Mouse (Mus musculus) embryonic facial prominence, embryonic 14.5 days (tissue): ENCODE measurements at regions not wholly inside any gene's neighbourhood (a gene's known extent, or its start where the extent isn't known, plus 50 kb on each side); places are given as distances from the start of the nearest gene placed in this dataset.
A peak's percentile ranks its signal among the peaks of the same experiment; 100 is the strongest.

Source experiments
- ATAC-seq: fragments of 200-750 bp; cut with Nextera tagmentation; 2 replicates; pipeline ENCODE4 v1.8.0; 2017; ENCODE audit warnings: low read depth, moderate number of reproducible peaks, moderate TSS enrichment
- DNase-seq: peaks from one replicate; pipeline ENCODE4 v3.0.0-alpha.2; 2015; ENCODE audit warnings: low spot score
- H3K27ac ChIP-seq: fragments of 300-500 bp; sonication (generic); replicated peaks from 2 replicates; pipeline ENCODE4 v1.5.1; 2014; ENCODE audit warnings: low read depth, mild to moderate bottlenecking, low read length, moderate library complexity
- H3K27me3 ChIP-seq: fragments of 300-500 bp; sonication (generic); replicated peaks from 2 replicates; pipeline ENCODE4 v1.6.1; 2014; ENCODE audit warnings: low read length; ENCODE audit not compliant: control insufficient read depth, insufficient read depth
- H3K36me3 ChIP-seq: fragments of 300-500 bp; sonication (generic); 2 replicates; pipeline ENCODE4 v1.6.1; 2014; ENCODE audit warnings: low read length, mixed read lengths; ENCODE audit not compliant: control insufficient read depth, insufficient read depth
- H3K4me1 ChIP-seq: fragments of 300-500 bp; sonication (generic); 2 replicates; pipeline ENCODE4 v1.6.1; 2014; ENCODE audit warnings: antibody characterized with exemption, low read length; ENCODE audit not compliant: control insufficient read depth, insufficient read depth
- H3K4me2 ChIP-seq: fragments of 300-500 bp; sonication (generic); 2 replicates; pipeline ENCODE4 v1.6.1; 2014; ENCODE audit warnings: low read depth, mild to moderate bottlenecking, low read length, moderate library complexity, mixed read lengths
- H3K4me3 ChIP-seq: fragments of 300-500 bp; sonication (generic); 2 replicates; pipeline ENCODE4 v1.5.1; 2014; ENCODE audit warnings: low read depth, mild to moderate bottlenecking, low read length
- H3K9ac ChIP-seq: fragments of 300-500 bp; sonication (generic); 2 replicates; pipeline ENCODE4 v1.6.1; 2014; ENCODE audit warnings: low read depth, mild to moderate bottlenecking, low read length, moderate library complexity, mixed read lengths
- H3K9me3 ChIP-seq: fragments of 300-500 bp; sonication (generic); 2 replicates; pipeline ENCODE4 v1.6.1; 2016; ENCODE audit warnings: low read length; ENCODE audit not compliant: control insufficient read depth
- WGBS: fragments of 180-500 bp; shearing (Covaris S2); extraction: QIAGEN DNeasy Blood & Tissue Kit; methylation state at CpG from one replicate; pipeline ENCODE4 v1.1.7; 2014; 5-methylcytosine and 5-hydroxymethylcytosine counted together

- no peak for DNase-seq
- H3K4me1 ChIP-seq = peaks cover 7% of the 10 kb centered on the region; the same call in 1 of the 2 replicates
- no peak for ATAC-seq
- no peaks in the 10 kb centered on the region for H3K36me3 ChIP-seq
- no peaks in the 10 kb centered on the region for H3K27me3 ChIP-seq
- H3K4me2 ChIP-seq = no peak overlapping the region
- 90% methylated on average over 4 of the region's 4 CpGs for WGBS
- no peak overlapping the region for H3K9ac ChIP-seq
- H3K4me3 ChIP-seq = no peak overlapping the region
- no peaks in the 10 kb centered on the region for H3K9me3 ChIP-seq
- H3K27ac ChIP-seq = no peak overlapping the region
Observed at GRCm38 (mm10) chr11:24350839-24351238, 273.0 kb downstream of the Bcl11a start.

DNA sequence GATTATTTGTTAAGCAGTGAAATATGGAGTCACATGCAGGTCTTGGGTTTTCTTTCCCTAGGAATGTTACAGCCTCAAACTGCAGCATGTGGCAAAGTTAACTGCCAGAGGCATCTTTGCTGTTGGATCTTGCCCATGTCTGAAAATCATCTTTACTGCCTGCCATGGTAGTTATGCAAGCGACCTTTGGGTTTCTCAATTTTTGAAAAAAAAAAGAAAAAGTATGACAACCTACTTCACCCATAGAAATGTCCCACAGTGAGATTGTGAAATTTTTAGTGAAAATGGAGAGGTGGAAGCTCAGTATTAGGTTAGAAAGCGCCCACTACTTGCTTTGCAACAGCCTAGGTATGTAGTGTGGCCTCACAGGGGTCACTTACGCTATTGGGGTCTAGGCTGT, 274.2 kb downstream of the Bcl11a start:
- no peaks in the 10 kb centered on the region for H3K9me3 ChIP-seq
- peaks cover 5% of the 10 kb centered on the region; the same call in 1 of the 2 replicates for H3K4me1 ChIP-seq
- H3K27ac ChIP-seq = no peak overlapping the region
- H3K27me3 ChIP-seq = no peaks in the 10 kb centered on the region
- no peaks in the 10 kb centered on the region for H3K36me3 ChIP-seq
- H3K9ac ChIP-seq = no peak overlapping the region
- no peak overlapping the region for H3K4me2 ChIP-seq
- 77% methylated on average over 3 of the region's 3 CpGs for WGBS
- H3K4me3 ChIP-seq = no peak overlapping the region
- DNase-seq (no peak), ATAC-seq (no peak)

DNA sequence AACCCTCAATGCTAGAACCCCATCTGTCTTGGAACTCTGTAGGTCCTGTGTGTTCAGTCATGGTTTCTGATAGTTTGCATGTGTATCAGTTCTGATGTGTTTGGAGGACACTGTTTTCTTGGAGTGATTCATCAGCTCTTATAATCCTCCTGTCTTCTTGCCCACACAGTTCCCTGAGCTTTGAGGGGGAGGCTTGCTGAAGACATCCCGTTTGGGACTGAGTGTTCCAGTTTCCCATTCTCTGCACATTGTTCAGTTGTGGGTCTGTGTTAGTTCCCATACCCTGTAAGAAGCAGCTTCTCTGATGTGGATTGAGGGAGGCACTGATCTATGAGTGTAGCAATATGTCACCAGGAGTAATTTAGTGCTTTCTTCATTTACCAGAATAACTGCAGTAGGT, 275.2 kb downstream of the Bcl11a start:
- H3K9ac ChIP-seq = no peak overlapping the region
- no peaks in the 10 kb centered on the region for H3K9me3 ChIP-seq
- no peaks in the 10 kb centered on the region for H3K4me1 ChIP-seq
- no peak overlapping the region for H3K27ac ChIP-seq
- DNase-seq (no peak), ATAC-seq (no peak)
- H3K36me3 ChIP-seq = no peaks in the 10 kb centered on the region
- WGBS = 89% methylated on average over 1 of the region's 1 CpGs
- H3K4me3 ChIP-seq = no peak overlapping the region
- no peaks in the 10 kb centered on the region for H3K27me3 ChIP-seq
- H3K4me2 ChIP-seq = no peak overlapping the region

GRCm38 (mm10) chr11:24357388-24357787, 279.5 kb downstream of the Bcl11a start:
- WGBS = 72% methylated on average over 1 of the region's 1 CpGs
- Histone ChIP-seq H3K9ac (no peak overlapping the region), H3K27me3 (no peaks in the 10 kb centered on the region), H3K4me2 (no peak overlapping the region), H3K27ac (no peak overlapping the region), H3K9me3 (no peaks in the 10 kb centered on the region), H3K4me3 (no peak overlapping the region), H3K36me3 (no peaks in the 10 kb centered on the region), H3K4me1 (peaks cover 7% of the 10 kb centered on the region; the same call in 1 of the 2 replicates)
- DNase-seq = no peak
- no peak for ATAC-seq

DNA sequence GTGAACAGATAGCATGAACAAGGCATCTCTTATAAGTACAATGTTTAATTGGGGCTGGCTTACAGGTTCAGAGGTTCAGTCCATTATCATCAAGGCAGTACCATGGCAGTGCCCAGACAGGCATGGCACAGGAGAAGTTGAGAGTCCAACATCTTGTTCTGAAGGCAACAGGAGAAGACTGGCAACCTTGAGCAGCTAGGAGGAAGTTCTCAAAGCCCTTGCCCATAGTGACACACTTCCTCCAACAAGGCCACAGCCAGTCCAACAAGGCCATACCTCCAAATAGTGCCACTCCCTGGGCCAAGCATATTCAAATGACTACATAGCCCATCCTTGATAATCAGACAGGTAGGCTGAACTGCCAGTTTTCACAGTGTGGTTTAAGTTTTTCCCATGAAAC, 281.2 kb downstream of the Bcl11a start:
- Histone ChIP-seq H3K4me2 (no peak overlapping the region), H3K27me3 (no peaks in the 10 kb centered on the region), H3K36me3 (no peaks in the 10 kb centered on the region), H3K9ac (no peak overlapping the region), H3K4me1 (peaks cover 21% of the 10 kb centered on the region), H3K4me3 (no peak overlapping the region), H3K9me3 (no peaks in the 10 kb centered on the region), H3K27ac (no peak overlapping the region)
- DNase-seq (no peak), ATAC-seq (no peak)

- no peak overlapping the region for H3K9ac ChIP-seq
- ATAC-seq (peak; percentile 49; the same call in 1 of the 2 replicates), DNase-seq (peak; percentile 34)
Observed at GRCm38 (mm10) chr11:24361998-24362687, 284.3 kb downstream of the Bcl11a start.

GRCm38 (mm10) chr11:24362688-24363035, 284.8 kb downstream of the Bcl11a start:
- H3K27me3 ChIP-seq = no peaks in the 10 kb centered on the region
- no peaks in the 10 kb centered on the region for H3K36me3 ChIP-seq
- WGBS = 29% methylated on average over 2 of the region's 2 CpGs
- no peak overlapping the region for H3K4me3 ChIP-seq
- no peaks in the 10 kb centered on the region for H3K9me3 ChIP-seq
- no peak overlapping the region for H3K27ac ChIP-seq
- ATAC-seq (peak; percentile 34; the same call in 1 of the 2 replicates), DNase-seq (no peak)
- H3K4me1 ChIP-seq = peaks cover 21% of the 10 kb centered on the region
- H3K4me2 ChIP-seq = no peak overlapping the region
- H3K9ac ChIP-seq = no peak overlapping the region

More at GRCm38 (mm10) chr11:24361998-24362687, 284.3 kb downstream of the Bcl11a start:
- no peaks in the 10 kb centered on the region for H3K27me3 ChIP-seq
- peak overlapping the region; percentile 0; the same call in 1 of the 2 replicates for H3K27ac ChIP-seq
- H3K4me2 ChIP-seq = no peak overlapping the region
- no peaks in the 10 kb centered on the region for H3K36me3 ChIP-seq
- H3K4me3 ChIP-seq = no peak overlapping the region
- no peaks in the 10 kb centered on the region for H3K9me3 ChIP-seq
- WGBS = 31% methylated on average over 6 of the region's 6 CpGs
- H3K4me1 ChIP-seq = peaks cover 21% of the 10 kb centered on the region

GRCm38 (mm10) chr11:24363418-24364364, 285.8 kb downstream of the Bcl11a start:
- peaks cover 21% of the 10 kb centered on the region for H3K4me1 ChIP-seq
- no peaks in the 10 kb centered on the region for H3K9me3 ChIP-seq
- WGBS = 52% methylated on average over 9 of the region's 9 CpGs
- H3K27ac ChIP-seq = no peak overlapping the region
- no peaks in the 10 kb centered on the region for H3K27me3 ChIP-seq
- DNase-seq (peak; percentile 61), ATAC-seq (peak; percentile 71; the same call in 1 of the 2 replicates)
- no peaks in the 10 kb centered on the region for H3K36me3 ChIP-seq
- H3K9ac ChIP-seq = no peak overlapping the region
- no peak overlapping the region for H3K4me3 ChIP-seq
- no peak overlapping the region for H3K4me2 ChIP-seq
